Mouse (Mus musculus): ENCODE measurements around the gene Ndufa13. TPM values are rescaled to one million over a fixed set of nuclear protein-coding genes. Genes with fewer than 3 reads are reported as not detected.

The Ndufa13 gene
- total RNA-seq, 2 experiments from 2014 or later = 79.0 to 86.6 TPM

DNA sequence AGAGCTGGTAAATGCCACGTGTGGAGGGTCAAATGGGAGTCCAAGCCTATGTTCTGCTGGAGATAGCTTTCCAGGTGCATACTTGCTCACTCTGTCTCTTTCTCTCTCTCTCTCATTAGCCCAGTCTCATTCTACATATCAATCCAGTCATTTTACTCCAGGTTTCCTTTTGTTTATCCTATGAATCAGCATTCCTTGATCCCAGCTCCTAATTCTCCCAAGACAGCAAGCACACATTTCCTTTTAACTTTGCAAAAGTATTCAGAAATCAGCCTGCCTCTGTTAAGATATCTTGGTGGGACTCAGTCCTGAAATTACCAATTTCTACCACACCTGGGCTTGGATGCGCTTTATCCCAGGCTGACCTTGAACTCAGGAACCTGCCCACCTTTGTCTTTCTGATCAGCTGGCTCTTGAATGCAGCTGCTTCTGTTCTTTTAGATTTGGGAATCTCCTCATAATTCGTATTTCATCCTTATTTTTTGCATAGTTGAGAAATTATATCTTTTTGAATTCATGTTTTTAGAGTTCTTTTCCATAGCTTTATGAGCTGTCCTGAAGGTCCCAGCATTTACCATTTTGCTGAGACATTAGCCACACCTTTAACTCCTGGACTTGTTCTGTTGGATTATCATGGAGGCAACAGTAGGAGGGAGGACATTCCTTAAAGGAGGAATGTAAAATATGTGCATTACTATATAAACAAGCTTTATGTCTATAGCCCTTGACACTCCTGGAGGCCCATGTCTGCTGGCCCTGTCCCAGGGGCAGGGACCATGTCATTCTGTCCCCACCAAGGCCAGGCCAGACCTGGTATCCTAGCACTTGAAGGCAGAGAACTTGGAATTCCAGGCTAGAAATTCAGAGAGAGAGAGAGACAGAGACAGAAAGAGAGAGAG lies 54.9 kb downstream of the Ndufa13 start:
- intact Hi-C loops (cut with DNase I) = no loop called here
- no peak for DNase-seq

Other genes with a start within 250 kb of the Ndufa13 start
- 1 to 10 TPM; 3.6 to 3.8 TPM for gene Zfp964, start 248.1 kb downstream of the Ndufa13 start, total RNA-seq (2021)
- 10 to 100 TPM; 18.8 to 19.3 TPM for gene Zfp869, start 191.8 kb downstream of the Ndufa13 start, total RNA-seq (2021)
- 1 to 10 TPM; 5.3 to 5.6 TPM for gene Zfp963, start 152.6 kb downstream of the Ndufa13 start, total RNA-seq (2021)
- 1 to 10 TPM in 1 of 2 experiments, under 1 TPM in 1; 0.70 to 1.6 TPM for gene Gm20422, start 127.7 kb downstream of the Ndufa13 start, total RNA-seq (2021)
- 10 to 100 TPM; 51.9 to 52.3 TPM for gene Atp13a1, start 111.4 kb downstream of the Ndufa13 start, total RNA-seq (2021)
- 10 to 100 TPM; 41.5 to 41.7 TPM for gene Zfp866, start 111.4 kb downstream of the Ndufa13 start, total RNA-seq (2021)
- 10 to 100 TPM; 89.6 to 94.1 TPM for gene Gmip, start 93.9 kb downstream of the Ndufa13 start, total RNA-seq (2021)
- 1 to 10 TPM; 7.2 to 7.7 TPM for gene Lpar2, start 80.1 kb downstream of the Ndufa13 start, total RNA-seq (2021)
- gene Pbx4, start 70.1 kb downstream of the Ndufa13 start, total RNA-seq (2021) = 10 to 100 TPM; 24.3 to 25.0 TPM
- 1 to 10 TPM; 4.5 to 4.7 TPM for gene Cilp2, start 14.9 kb downstream of the Ndufa13 start, total RNA-seq (2021)
- gene Tssk6, start 374 bp downstream of the Ndufa13 start, total RNA-seq (2021) = not detected
- 10 to 100 TPM in 1 of 2 experiments, 1 to 10 TPM in 1; 9.5 to 10.4 TPM for gene Yjefn3, start 154 bp upstream of the Ndufa13 start, total RNA-seq (2021)
- 10 to 100 TPM; 41.9 to 44.8 TPM for gene Gatad2a, start 93.8 kb upstream of the Ndufa13 start, total RNA-seq (2021)
- gene Mau2, start 140.2 kb upstream of the Ndufa13 start, total RNA-seq (2021) = 10 to 100 TPM; 87.6 to 88.9 TPM
- gene Sugp1, start 140.3 kb upstream of the Ndufa13 start, total RNA-seq (2021) = 10 to 100 TPM; 48.5 to 52.6 TPM
- gene Tm6sf2, start 170.4 kb upstream of the Ndufa13 start, total RNA-seq (2021) = 1 to 10 TPM; 1.0 to 1.6 TPM
- gene Hapln4, start 180.9 kb upstream of the Ndufa13 start, total RNA-seq (2021) = 1 to 10 TPM; 1.4 to 1.5 TPM
- gene Ncan, start 218.3 kb upstream of the Ndufa13 start, total RNA-seq (2021) = 100 to 1,000 TPM; 511 to 532 TPM
- 10 to 100 TPM; 33.0 to 34.5 TPM for gene Nr2c2ap, start 228.8 kb upstream of the Ndufa13 start, total RNA-seq (2021)
- gene Rfxank, start 236.6 kb upstream of the Ndufa13 start, total RNA-seq (2021) = 10 to 100 TPM; 11.7 to 14.6 TPM
- gene Borcs8, start 236.9 kb upstream of the Ndufa13 start, total RNA-seq (2021) = 10 to 100 TPM; 42.2 to 44.7 TPM
- gene Mef2b, start 237.2 kb upstream of the Ndufa13 start, total RNA-seq (2021) = under 1 TPM; 0.72 to 0.94 TPM

All from left cerebral cortex, postnatal 4 days (tissue).